Mouse (Mus musculus): ENCODE results near the gene Bmi1.

DNA sequence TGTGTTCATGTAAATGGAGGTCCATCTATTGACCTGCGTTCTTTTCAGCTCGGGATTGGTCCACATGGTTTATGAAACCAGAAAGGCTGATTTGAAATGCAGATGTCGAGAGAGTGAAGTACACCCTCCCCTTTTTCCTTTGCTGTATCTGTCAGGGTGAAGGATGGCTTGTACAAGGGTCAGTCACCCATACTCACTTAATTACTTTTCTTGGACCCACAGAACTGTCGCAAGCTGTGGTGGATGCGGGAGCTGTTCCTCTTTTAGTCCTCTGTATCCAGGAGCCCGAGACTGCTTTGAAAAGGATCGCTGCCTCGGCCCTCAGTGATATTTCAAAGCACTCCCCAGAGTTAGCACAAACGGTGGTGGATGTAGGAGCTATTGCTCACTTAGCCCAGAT lies 54.9 kb downstream of the Bmi1 start:
- no peak for TF ChIP-seq CTCF (IDR thresholded peaks at IDR 0.05; ENCODE audit: extremely low read depth, insufficient read depth, low read length)
- TF ChIP-seq POLR2A (IDR thresholded peaks at IDR 0.05; ENCODE audit: extremely low read depth, insufficient read depth, low read length): no peak

All from cortical plate, adult 2 months (tissue).